Mouse (Mus musculus): ENCODE results near the gene Ttll13. TPM values are rescaled to one million over a fixed set of nuclear protein-coding genes. Genes with fewer than 3 reads are reported as not detected.

Ttll13 gene
- polyA plus RNA-seq, 1 experiment = 0.11 TPM

DNA sequence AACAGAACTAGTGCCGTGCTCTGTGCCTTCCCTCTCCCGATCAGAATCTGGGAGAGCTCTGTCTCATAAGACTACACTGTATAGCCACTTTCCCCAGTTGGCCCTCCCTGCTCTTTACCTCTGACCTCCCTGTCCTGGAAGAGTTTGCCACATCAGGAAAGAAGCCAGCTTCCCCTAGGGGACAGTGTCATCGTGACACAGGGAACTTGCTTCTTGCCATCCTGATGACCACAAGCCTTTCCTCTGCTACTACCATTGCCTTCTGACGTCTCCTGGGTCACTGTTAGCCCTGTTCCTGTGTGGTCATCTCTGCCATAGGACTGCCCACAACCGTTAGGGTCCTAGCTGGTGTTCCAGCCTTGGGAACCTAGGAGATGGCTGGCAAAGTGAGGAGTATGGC is 43.2 kb upstream of the Ttll13 start:
- Histone ChIP-seq H3K4me3 (replicated peaks) (peak overlapping the region; percentile 98), H3K36me3 (replicated peaks; ENCODE audit: low read length) (peaks cover 88% of the 10 kb centered on the region)

DNA sequence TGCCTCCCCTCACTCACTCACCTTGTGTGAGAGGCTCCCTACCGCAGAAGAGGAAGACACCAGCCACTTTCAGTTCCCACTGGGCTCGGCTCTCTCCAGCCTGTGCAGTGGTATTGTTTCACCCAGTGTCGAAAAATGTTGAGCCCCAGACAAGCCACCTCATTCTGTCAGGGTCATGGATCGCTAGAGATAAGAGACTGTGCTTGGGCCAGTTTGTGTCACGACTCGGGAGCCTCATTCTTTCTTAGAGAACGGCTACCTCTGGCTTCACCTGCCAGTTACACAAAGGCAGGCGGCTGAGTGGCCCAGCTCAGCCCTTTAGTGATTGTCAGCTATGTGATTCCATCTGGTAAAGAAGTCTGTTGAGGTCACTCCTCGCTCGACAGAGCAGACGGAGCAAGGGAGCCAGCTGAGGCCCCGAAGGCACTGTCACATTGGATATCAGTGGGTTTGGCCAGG is 42.5 kb upstream of the Ttll13 start:
- Histone ChIP-seq H3K4me3 (replicated peaks) (peak overlapping the region; percentile 98), H3K9me3 (no peaks in the 10 kb centered on the region), H3K27me3 (replicated peaks) (no peaks in the 10 kb centered on the region), H3K36me3 (replicated peaks; ENCODE audit: low read length) (peaks cover 91% of the 10 kb centered on the region), H3K4me1 (peaks cover 94% of the 10 kb centered on the region)
- TF ChIP-seq FLI1 (IDR thresholded peaks at IDR 0.05; ENCODE audit: low read length) (no peak), GATA1 (IDR thresholded peaks at IDR 0.05; ENCODE audit: borderline replicate concordance, low read length) (no peak)

More for the DNA sequence above, 43.2 kb upstream of the Ttll13 start:
- TF ChIP-seq FLI1 (IDR thresholded peaks at IDR 0.05; ENCODE audit: low read length) = no peak
- no peak for TF ChIP-seq GATA1 (IDR thresholded peaks at IDR 0.05; ENCODE audit: borderline replicate concordance, low read length)
- no peaks in the 10 kb centered on the region for H3K27me3 ChIP-seq (replicated peaks)
- H3K4me1 ChIP-seq = peaks cover 87% of the 10 kb centered on the region
- H3K9me3 ChIP-seq = no peaks in the 10 kb centered on the region

- Histone ChIP-seq H3K4me3 (replicated peaks) (peak overlapping the region; percentile 98), H3K9me3 (no peaks in the 10 kb centered on the region), H3K36me3 (replicated peaks; ENCODE audit: low read length) (peaks cover 88% of the 10 kb centered on the region), H3K27me3 (replicated peaks) (no peaks in the 10 kb centered on the region), H3K4me1 (peaks cover 100% of the 10 kb centered on the region)
- TF ChIP-seq GATA1 (IDR thresholded peaks at IDR 0.05; ENCODE audit: borderline replicate concordance, low read length) (no peak), FLI1 (IDR thresholded peaks at IDR 0.05; ENCODE audit: low read length) (no peak)
Observed at GRCm38 (mm10) chr7:80204362-80204761, 41.8 kb upstream of the Ttll13 start.

DNA sequence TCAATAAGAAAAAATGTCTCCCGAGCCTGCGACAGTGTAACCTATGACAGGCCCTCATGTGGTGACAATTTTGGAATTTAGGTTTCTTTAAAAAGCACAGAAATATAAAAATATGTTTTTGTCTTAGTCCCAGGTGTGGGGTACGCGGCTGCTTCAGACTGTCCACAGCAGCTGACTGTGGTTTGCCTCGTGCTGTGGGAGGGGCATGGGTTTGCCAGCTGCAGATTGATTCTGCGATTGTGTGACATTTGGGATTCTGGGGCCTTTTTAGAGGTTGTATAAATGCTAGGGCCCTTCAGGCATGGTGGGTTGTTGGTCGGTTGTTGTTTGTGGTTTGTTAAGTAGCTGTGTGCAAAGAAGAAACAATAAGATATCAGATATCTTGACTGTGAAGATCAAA is 41.2 kb upstream of the Ttll13 start:
- peak overlapping the region; percentile 98 for H3K4me3 ChIP-seq (replicated peaks)
- no peaks in the 10 kb centered on the region for H3K27me3 ChIP-seq (replicated peaks)
- peaks cover 100% of the 10 kb centered on the region for H3K4me1 ChIP-seq
- TF ChIP-seq FLI1 (IDR thresholded peaks at IDR 0.05; ENCODE audit: low read length) (no peak), GATA1 (IDR thresholded peaks at IDR 0.05; ENCODE audit: borderline replicate concordance, low read length) (no peak)
- peaks cover 83% of the 10 kb centered on the region for H3K36me3 ChIP-seq (replicated peaks; ENCODE audit: low read length)
- H3K9me3 ChIP-seq = no peaks in the 10 kb centered on the region

- Histone ChIP-seq H3K4me1 (peaks cover 100% of the 10 kb centered on the region), H3K27me3 (replicated peaks) (no peaks in the 10 kb centered on the region), H3K36me3 (replicated peaks; ENCODE audit: low read length) (peaks cover 83% of the 10 kb centered on the region), H3K4me3 (replicated peaks) (peak overlapping the region; percentile 98), H3K9me3 (no peaks in the 10 kb centered on the region)
- TF ChIP-seq FLI1 (IDR thresholded peaks at IDR 0.05; ENCODE audit: low read length) = no peak
- no peak for TF ChIP-seq GATA1 (IDR thresholded peaks at IDR 0.05; ENCODE audit: borderline replicate concordance, low read length)
Observed at GRCm38 (mm10) chr7:80205705-80206589, 40.2 kb upstream of the Ttll13 start.

DNA sequence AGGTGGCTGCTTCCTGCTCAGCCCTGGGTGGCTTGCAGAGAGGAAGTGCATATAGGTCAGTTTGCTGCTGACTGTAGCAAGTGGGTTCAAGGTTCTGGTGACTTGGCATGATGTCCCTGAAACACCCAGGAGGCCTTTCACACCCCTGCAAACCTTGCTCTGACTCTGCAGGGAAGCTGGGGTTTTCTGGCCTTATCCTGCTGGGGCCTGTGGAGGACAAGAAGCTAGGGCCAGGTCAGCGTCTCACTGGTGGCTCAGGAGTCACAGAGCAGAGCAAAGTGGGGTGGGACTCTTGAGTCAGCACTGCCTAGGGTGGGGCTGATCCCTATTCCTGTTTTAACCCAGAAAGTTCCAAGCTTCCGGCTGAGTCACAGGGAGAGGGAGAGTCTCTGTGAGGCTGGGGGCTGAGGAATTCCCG is 38.9 kb upstream of the Ttll13 start:
- H3K9me3 ChIP-seq = no peaks in the 10 kb centered on the region
- H3K4me1 ChIP-seq = peaks cover 98% of the 10 kb centered on the region
- no peak for TF ChIP-seq FLI1 (IDR thresholded peaks at IDR 0.05; ENCODE audit: low read length)
- TF ChIP-seq GATA1 (IDR thresholded peaks at IDR 0.05; ENCODE audit: borderline replicate concordance, low read length) = no peak
- H3K27me3 ChIP-seq (replicated peaks) = no peaks in the 10 kb centered on the region
- peak overlapping the region; percentile 88 for H3K4me3 ChIP-seq (replicated peaks)
- H3K36me3 ChIP-seq (replicated peaks; ENCODE audit: low read length) = peaks cover 81% of the 10 kb centered on the region

DNA sequence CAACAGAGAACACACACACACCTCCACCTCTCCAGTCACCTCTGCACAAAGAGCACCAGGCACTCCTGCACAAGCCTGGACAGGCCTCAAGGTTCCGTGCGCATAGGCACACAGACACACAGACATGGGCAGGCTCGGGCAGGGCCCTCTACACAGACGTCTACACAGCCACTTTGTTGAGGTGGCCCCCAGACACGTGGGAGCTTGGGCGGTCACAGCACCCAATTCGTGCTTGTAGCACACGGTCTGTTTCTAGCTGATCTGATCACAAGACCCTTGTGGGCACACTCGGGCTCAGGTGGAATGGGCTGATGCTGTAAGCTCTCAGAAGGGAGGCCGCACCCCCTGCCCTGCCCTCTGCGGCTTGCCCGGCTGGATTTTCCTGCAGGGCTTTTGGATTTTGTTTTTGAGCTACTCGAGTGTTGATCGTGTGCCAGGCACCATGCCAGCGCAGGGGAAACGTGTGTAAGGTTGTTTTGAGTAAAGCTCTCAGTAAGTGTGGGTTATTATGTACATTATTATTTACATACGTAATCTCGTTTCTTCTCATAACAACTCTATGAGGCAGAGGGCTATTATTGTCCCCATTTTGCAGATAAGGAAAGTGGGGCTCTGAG is 38.0 kb upstream of the Ttll13 start:
- Histone ChIP-seq H3K9me3 (no peaks in the 10 kb centered on the region), H3K27me3 (replicated peaks) (no peaks in the 10 kb centered on the region), H3K4me1 (peaks cover 98% of the 10 kb centered on the region), H3K36me3 (replicated peaks; ENCODE audit: low read length) (peaks cover 81% of the 10 kb centered on the region), H3K4me3 (replicated peaks) (peak overlapping the region; percentile 88)
- TF ChIP-seq FLI1 (IDR thresholded peaks at IDR 0.05; ENCODE audit: low read length) = no peak
- no peak for TF ChIP-seq GATA1 (IDR thresholded peaks at IDR 0.05; ENCODE audit: borderline replicate concordance, low read length)

GRCm38 (mm10) chr7:80208738-80209430 is 37.3 kb upstream of the Ttll13 start:
- TF ChIP-seq FLI1 (IDR thresholded peaks at IDR 0.05; ENCODE audit: low read length) = no peak; the same call in 1 of the 2 replicates
- TF ChIP-seq GATA1 (IDR thresholded peaks at IDR 0.05; ENCODE audit: borderline replicate concordance, low read length) = peak; percentile 25; the same call in 1 of the 3 replicates
- Histone ChIP-seq H3K4me3 (replicated peaks) (peak overlapping the region; percentile 88), H3K27me3 (replicated peaks) (no peaks in the 10 kb centered on the region), H3K36me3 (replicated peaks; ENCODE audit: low read length) (peaks cover 81% of the 10 kb centered on the region), H3K4me1 (peaks cover 98% of the 10 kb centered on the region), H3K9me3 (no peaks in the 10 kb centered on the region)

GRCm38 (mm10) chr7:80209669-80210068 is 36.5 kb upstream of the Ttll13 start:
- H3K36me3 ChIP-seq (replicated peaks; ENCODE audit: low read length) = peaks cover 81% of the 10 kb centered on the region

More at GRCm38 (mm10) chr7:80209669-80210068, 36.5 kb upstream of the Ttll13 start:
- H3K4me1 ChIP-seq = peaks cover 98% of the 10 kb centered on the region
- no peaks in the 10 kb centered on the region for H3K9me3 ChIP-seq
- TF ChIP-seq GATA1 (IDR thresholded peaks at IDR 0.05; ENCODE audit: borderline replicate concordance, low read length) (no peak), FLI1 (IDR thresholded peaks at IDR 0.05; ENCODE audit: low read length) (no peak)
- H3K27me3 ChIP-seq (replicated peaks) = no peaks in the 10 kb centered on the region
- H3K4me3 ChIP-seq (replicated peaks) = peak overlapping the region; percentile 88
